Mouse (Mus musculus) neural tube, embryonic 12.5 days (tissue): Measurements from ENCODE around the gene Tubgcp5. TPM values are rescaled to one million over a fixed set of nuclear protein-coding genes. Genes with fewer than 3 reads are reported as not detected.

ENCODE experiments used
- ATAC-seq: fragments of 200-750 bp; cut with Nextera tagmentation; 2 replicates; pipeline ENCODE4 v1.8.0; 2017; ENCODE audit warnings: low read depth, mild to moderate bottlenecking, moderate TSS enrichment, moderate library complexity; ENCODE audit not compliant: low FRiP score
- H3K27ac ChIP-seq: fragments of 300-500 bp; sonication (generic); 2 replicates; pipeline ENCODE4 v1.5.1; 2016
- H3K27me3 ChIP-seq: fragments of 300-500 bp; sonication (generic); replicated peaks from 2 replicates; pipeline ENCODE4 v1.6.1; 2016; ENCODE audit warnings: mild to moderate bottlenecking
- H3K36me3 ChIP-seq: fragments of 300-500 bp; sonication (generic); 2 replicates; pipeline ENCODE4 v1.6.1; 2016; ENCODE audit warnings: mild to moderate bottlenecking
- H3K4me1 ChIP-seq: fragments of 300-500 bp; sonication (generic); 2 replicates; pipeline ENCODE4 v1.6.1; 2016
- H3K4me2 ChIP-seq: fragments of 300-500 bp; sonication (generic); replicated peaks from 2 replicates; pipeline ENCODE4 v1.6.1; 2016; ENCODE audit warnings: mild to moderate bottlenecking
- H3K4me3 ChIP-seq: fragments of 300-500 bp; sonication (generic); 2 replicates; pipeline ENCODE4 v1.5.1; 2016
- H3K9ac ChIP-seq: fragments of 300-500 bp; sonication (generic); 2 replicates; pipeline ENCODE4 v1.6.1; 2016; ENCODE audit warnings: mild to moderate bottlenecking
- H3K9me3 ChIP-seq: fragments of 300-500 bp; sonication (generic); 2 replicates; pipeline ENCODE4 v1.6.1; 2016; ENCODE audit warnings: mild to moderate bottlenecking
- WGBS: fragments of 180-500 bp; shearing (Covaris S2); methylation state at CpG from one replicate; pipeline ENCODE4 v1.1.7; 2016; 5-methylcytosine and 5-hydroxymethylcytosine counted together
- polyA plus RNA-seq: library from polyadenylated mRNA; unstranded; fragments of >200 nt; fragmentation: Nextera tagmentation; extraction: Ambion mirVana; gene quantifications from 2 replicates; pipeline ENCODE4 v1.2.1, GENCODE M21; 2016

Gene Tubgcp5
- polyA plus RNA-seq, 1 experiment from 2014 or later: 44.6 TPM

GRCm38 (mm10) chr7:55809967-55810366 is 16.0 kb downstream of the Tubgcp5 start:
- Histone ChIP-seq H3K4me3 (no peak overlapping the region), H3K27ac (no peak overlapping the region), H3K9ac (no peak overlapping the region), H3K9me3 (no peaks in the 10 kb centered on the region), H3K27me3 (no peaks in the 10 kb centered on the region), H3K4me2 (no peak overlapping the region), H3K4me1 (no peaks in the 10 kb centered on the region), H3K36me3 (peaks cover 78% of the 10 kb centered on the region)
- 96% methylated on average over 2 of the region's 2 CpGs for WGBS
- ATAC-seq: no peak

DNA sequence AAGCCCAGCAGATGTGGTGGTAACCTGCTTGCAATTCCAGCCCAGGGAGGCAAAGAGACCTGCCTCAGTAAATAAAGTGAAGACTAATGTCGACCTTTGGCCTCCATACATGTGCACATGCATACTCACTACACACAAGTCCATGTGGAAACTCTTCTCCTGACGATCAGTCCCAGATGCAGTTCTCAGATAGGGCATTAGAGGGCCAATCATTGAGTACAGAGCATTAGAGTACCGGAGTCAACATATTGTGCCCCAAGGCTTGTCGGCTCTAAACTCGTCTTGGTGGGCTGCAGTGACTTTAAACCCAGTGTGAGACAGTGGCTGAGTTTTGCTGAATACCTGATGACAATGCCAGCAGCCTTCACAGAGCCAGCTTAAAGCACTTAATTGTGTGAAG is 30.5 kb downstream of the Tubgcp5 start:
- Histone ChIP-seq H3K4me3 (no peak overlapping the region), H3K27ac (no peak overlapping the region), H3K4me2 (no peak overlapping the region), H3K9me3 (no peaks in the 10 kb centered on the region), H3K4me1 (no peaks in the 10 kb centered on the region), H3K9ac (no peak overlapping the region), H3K27me3 (no peaks in the 10 kb centered on the region), H3K36me3 (peaks cover 70% of the 10 kb centered on the region)
- ATAC-seq: no peak
- 90% methylated on average over 5 of the region's 5 CpGs for WGBS

DNA sequence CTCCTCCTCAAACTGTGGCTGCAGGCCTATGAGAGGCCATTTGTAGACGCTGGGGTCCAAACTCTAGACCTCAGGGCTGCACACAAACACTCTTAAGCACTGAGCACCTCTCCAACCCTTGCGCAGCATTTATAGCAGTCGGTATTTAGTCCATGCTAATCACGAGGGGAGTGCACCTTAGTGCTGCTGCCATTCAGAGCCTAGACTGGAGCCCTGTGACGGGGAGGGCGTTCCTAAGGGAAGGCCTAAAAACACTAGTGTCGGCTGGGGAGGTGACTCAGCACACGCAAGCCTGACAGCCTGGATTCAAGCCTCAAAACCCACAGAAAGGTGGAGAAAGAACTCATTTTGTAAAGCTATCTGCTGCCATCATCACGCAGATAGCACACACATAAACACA is 33.6 kb downstream of the Tubgcp5 start:
- Histone ChIP-seq H3K27ac (no peak overlapping the region), H3K9ac (0 out of 2 replicates have a peak overlapping the region, but pooled peaks have one; percentile 1), H3K4me1 (no peaks in the 10 kb centered on the region), H3K4me2 (no peak overlapping the region), H3K36me3 (peaks cover 65% of the 10 kb centered on the region), H3K27me3 (no peaks in the 10 kb centered on the region), H3K4me3 (no peak overlapping the region), H3K9me3 (no peaks in the 10 kb centered on the region)
- ATAC-seq: no peak
- 91% methylated on average over 9 of the region's 9 CpGs for WGBS

- Histone ChIP-seq H3K36me3 (peaks cover 7% of the 10 kb centered on the region), H3K27me3 (no peaks in the 10 kb centered on the region), H3K4me1 (peaks cover 4% of the 10 kb centered on the region; the same call in 1 of the 2 replicates), H3K27ac (no peak overlapping the region), H3K4me2 (no peak overlapping the region), H3K4me3 (no peak overlapping the region), H3K9me3 (no peaks in the 10 kb centered on the region), H3K9ac (no peak overlapping the region)
- ATAC-seq: no peak
- 81% methylated on average over 4 of the region's 4 CpGs for WGBS
Observed at GRCm38 (mm10) chr7:55836877-55837276, 42.9 kb downstream of the Tubgcp5 start.

DNA sequence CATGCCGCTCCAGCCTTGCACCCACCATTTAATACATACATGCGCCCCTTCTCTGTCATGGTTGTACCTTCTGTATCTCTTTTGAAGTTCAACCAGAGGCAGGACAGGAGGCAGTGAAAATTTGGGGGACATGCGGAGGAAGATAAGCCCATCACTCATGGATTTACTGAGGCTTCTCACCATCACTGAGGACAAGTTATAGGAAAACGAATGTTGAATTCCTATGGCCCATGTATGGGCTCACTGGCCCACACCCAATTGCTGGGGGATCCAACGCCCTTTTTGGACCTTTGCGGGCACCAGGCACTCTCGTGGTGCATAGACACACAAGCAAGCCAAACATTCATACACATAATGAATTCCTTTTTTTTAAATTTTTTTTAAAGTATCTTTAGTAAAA is 47.5 kb downstream of the Tubgcp5 start, which contains the start of gene Cyfip1:
Gene Cyfip1 (plus strand): TSS at position 301 of the 400 bp plus-strand sequence.
- Histone ChIP-seq H3K36me3 (no peaks in the 10 kb centered on the region), H3K4me2 (peak within 1 kb of the TSS; percentile 72), H3K27ac (peak within 1 kb of the TSS; percentile 64), H3K9me3 (no peaks in the 10 kb centered on the region), H3K4me3 (peak within 1 kb of the TSS; percentile 83), H3K27me3 (no peaks in the 10 kb centered on the region), H3K4me1 (peaks cover 11% of the 10 kb centered on the region; the same call in 1 of the 2 replicates), H3K9ac (peak within 1 kb of the TSS; percentile 91)
- peak; percentile 38; the same call in 1 of the 2 replicates for ATAC-seq
- 52% methylated on average over 7 of the region's 7 CpGs for WGBS

DNA sequence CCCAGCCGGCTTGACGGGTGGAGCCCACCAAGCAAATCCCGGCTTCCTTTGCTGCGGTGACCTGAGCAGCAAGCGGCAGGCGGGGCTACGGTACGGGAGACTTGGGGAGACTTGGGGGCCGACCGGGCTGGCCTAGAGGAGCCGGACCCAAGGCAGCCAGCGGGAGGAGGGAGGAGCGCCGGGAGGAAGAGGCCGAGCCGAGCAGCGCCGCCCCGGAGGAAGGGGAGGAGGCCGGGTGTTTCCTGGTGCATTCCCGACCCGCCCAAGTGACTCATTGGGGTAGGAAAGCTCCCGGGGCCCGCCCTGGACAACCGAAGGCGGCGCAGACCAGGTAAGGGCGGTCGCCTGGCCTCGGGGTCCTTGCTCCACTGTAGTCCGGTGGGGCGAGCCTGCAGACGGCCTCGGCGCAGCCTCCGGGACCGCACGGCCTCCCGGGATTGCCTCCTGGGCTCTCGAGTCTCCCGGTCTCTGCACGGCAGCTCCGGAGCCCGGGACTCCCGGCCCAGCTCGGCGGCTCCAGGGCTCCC is 48.1 kb downstream of the Tubgcp5 start:
- Histone ChIP-seq H3K4me3 (peak overlapping the region; percentile 83), H3K27me3 (no peaks in the 10 kb centered on the region), H3K9me3 (no peaks in the 10 kb centered on the region), H3K4me2 (peak overlapping the region; percentile 72), H3K9ac (peak overlapping the region; percentile 91), H3K36me3 (no peaks in the 10 kb centered on the region), H3K4me1 (peaks cover 11% of the 10 kb centered on the region; the same call in 1 of the 2 replicates), H3K27ac (peak overlapping the region; percentile 64)
- under 1% methylated on average over 47 of the region's 47 CpGs for whole genome bisulfite sequencing
- peak; percentile 95 for ATAC-seq

GRCm38 (mm10) chr7:55842504-55843152 is 48.7 kb downstream of the Tubgcp5 start:
- peak; percentile 81 for ATAC-seq

GRCm38 (mm10) chr7:55846606-55847312 is 52.8 kb downstream of the Tubgcp5 start:
- H3K27ac ChIP-seq: no peak overlapping the region
- no peak overlapping the region for H3K4me2 ChIP-seq
- no peak for ATAC-seq
- H3K4me1 ChIP-seq: peaks cover 17% of the 10 kb centered on the region; the same call in 1 of the 2 replicates
- no peak overlapping the region for H3K4me3 ChIP-seq
- H3K9ac ChIP-seq: no peak overlapping the region
- 71% methylated on average over 9 of the region's 9 CpGs for WGBS
- H3K36me3 ChIP-seq: no peaks in the 10 kb centered on the region
- H3K27me3 ChIP-seq: no peaks in the 10 kb centered on the region
- no peaks in the 10 kb centered on the region for H3K9me3 ChIP-seq

More at GRCm38 (mm10) chr7:55842504-55843152, 48.7 kb downstream of the Tubgcp5 start:
- H3K27me3 ChIP-seq: no peaks in the 10 kb centered on the region
- under 1% methylated on average over 40 of the region's 40 CpGs for WGBS
- H3K4me1 ChIP-seq: peaks cover 11% of the 10 kb centered on the region; the same call in 1 of the 2 replicates
- peak overlapping the region; percentile 64 for H3K27ac ChIP-seq
- no peaks in the 10 kb centered on the region for H3K36me3 ChIP-seq
- H3K4me2 ChIP-seq: peak overlapping the region; percentile 72
- H3K9ac ChIP-seq: peak overlapping the region; percentile 91
- no peaks in the 10 kb centered on the region for H3K9me3 ChIP-seq
- peak overlapping the region; percentile 83 for H3K4me3 ChIP-seq

- 0 out of 2 replicates have a peak, but pooled peaks have one; percentile 48 for ATAC-seq
- Histone ChIP-seq H3K4me3 (no peak overlapping the region), H3K27me3 (no peaks in the 10 kb centered on the region), H3K9me3 (no peaks in the 10 kb centered on the region), H3K9ac (0 out of 2 replicates have a peak overlapping the region, but pooled peaks have one; percentile 21), H3K4me1 (peaks cover 10% of the 10 kb centered on the region; the same call in 1 of the 2 replicates), H3K4me2 (0 out of 2 replicates have a peak overlapping the region, but pooled peaks have one; percentile 2), H3K27ac (0 out of 2 replicates have a peak overlapping the region, but pooled peaks have one; percentile 15), H3K36me3 (no peaks in the 10 kb centered on the region)
- 45% methylated on average over 14 of the region's 14 CpGs for WGBS
Observed at GRCm38 (mm10) chr7:55849948-55850571, 56.1 kb downstream of the Tubgcp5 start.

DNA sequence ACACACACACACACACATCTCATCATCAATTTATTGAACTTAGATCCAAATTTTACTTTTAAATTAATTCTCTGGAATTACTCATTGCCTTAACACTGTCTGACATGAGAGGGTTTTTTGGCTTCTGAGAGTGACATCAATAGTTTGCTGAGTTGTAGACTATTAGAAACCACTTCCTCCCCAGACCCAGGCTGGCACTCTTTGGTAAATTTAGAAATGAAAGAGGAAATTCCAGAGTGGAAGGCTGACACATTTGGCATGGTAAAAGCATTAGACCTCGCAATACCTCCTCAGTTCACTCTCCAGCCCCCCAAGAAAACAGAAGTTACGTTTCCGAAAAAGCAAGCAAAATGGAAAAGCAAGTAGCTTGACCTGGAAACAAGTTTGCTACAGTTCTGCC is 58.8 kb downstream of the Tubgcp5 start:
- no peak overlapping the region for H3K4me3 ChIP-seq
- ATAC-seq: no peak
- no peak overlapping the region for H3K9ac ChIP-seq
- no peaks in the 10 kb centered on the region for H3K27me3 ChIP-seq
- H3K4me1 ChIP-seq: peaks cover 10% of the 10 kb centered on the region; the same call in 1 of the 2 replicates
- no peaks in the 10 kb centered on the region for H3K9me3 ChIP-seq
- H3K4me2 ChIP-seq: no peak overlapping the region
- H3K27ac ChIP-seq: no peak overlapping the region
- WGBS: 97% methylated on average over 3 of the region's 3 CpGs
- no peaks in the 10 kb centered on the region for H3K36me3 ChIP-seq

GRCm38 (mm10) chr7:55855597-55855996 is 61.6 kb downstream of the Tubgcp5 start:
- WGBS: 83% methylated on average over 3 of the region's 3 CpGs
- H3K4me1 ChIP-seq: no peaks in the 10 kb centered on the region

DNA sequence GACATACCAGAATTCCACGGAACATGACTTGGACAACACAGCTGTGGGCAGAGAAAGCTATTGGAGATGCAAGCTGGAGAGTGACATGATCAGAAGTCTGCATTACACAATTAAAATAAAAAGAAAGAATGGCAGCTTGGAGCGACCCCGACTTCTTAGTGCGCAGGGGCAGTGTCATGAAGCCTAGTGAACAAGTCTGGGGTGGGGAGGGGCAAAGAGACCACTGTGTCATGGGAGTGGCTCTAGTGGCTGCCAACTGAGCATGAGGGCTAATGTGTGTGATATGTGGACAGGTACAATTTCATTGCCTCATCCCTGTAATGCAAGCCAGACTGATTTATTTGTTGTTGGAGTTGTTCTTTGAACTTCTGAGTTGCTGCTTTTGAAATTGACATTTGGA is 62.8 kb downstream of the Tubgcp5 start:
- H3K9me3 ChIP-seq: no peaks in the 10 kb centered on the region
- no peaks in the 10 kb centered on the region for H3K4me1 ChIP-seq
- H3K9ac ChIP-seq: no peak overlapping the region
- H3K36me3 ChIP-seq: no peaks in the 10 kb centered on the region
- no peak overlapping the region for H3K27ac ChIP-seq
- no peaks in the 10 kb centered on the region for H3K27me3 ChIP-seq
- no peak overlapping the region for H3K4me3 ChIP-seq
- H3K4me2 ChIP-seq: no peak overlapping the region
- WGBS: 95% methylated on average over 4 of the region's 4 CpGs
- ATAC-seq: no peak

More at GRCm38 (mm10) chr7:55855597-55855996, 61.6 kb downstream of the Tubgcp5 start:
- Histone ChIP-seq H3K4me3 (no peak overlapping the region), H3K27me3 (no peaks in the 10 kb centered on the region), H3K27ac (no peak overlapping the region), H3K9ac (no peak overlapping the region), H3K36me3 (no peaks in the 10 kb centered on the region), H3K4me2 (no peak overlapping the region), H3K9me3 (no peaks in the 10 kb centered on the region)
- ATAC-seq: no peak
